Mouse (Mus musculus): Measurements from ENCODE around the gene Taar6. TPM values are rescaled to one million over a fixed set of nuclear protein-coding genes. Genes with fewer than 3 reads are reported as not detected.

The Taar6 gene
- polyA plus RNA-seq, 2 experiments, result not detected

DNA sequence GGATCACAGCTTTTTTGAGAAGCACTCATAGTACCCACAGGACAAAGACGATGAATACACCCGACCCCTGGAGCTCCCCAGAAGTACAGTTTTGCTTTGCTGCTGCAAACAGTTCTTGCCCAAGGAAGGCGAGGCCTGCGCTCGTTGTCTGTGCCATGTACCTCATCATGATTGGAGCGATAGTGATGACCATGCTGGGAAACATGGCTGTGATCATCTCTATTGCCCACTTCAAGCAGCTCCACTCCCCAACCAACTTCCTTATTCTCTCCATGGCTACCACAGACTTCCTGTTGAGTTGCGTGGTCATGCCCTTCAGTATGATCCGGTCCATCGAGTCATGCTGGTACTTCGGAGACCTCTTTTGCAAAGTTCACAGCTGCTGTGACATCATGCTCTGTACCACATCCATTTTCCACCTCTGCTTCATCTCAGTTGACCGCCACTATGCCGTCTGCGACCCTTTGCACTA, 25.0 kb downstream of the Taar6 start, which contains the start of gene Taar4:
Gene Taar4, plus strand, starts transcription at position 51 of the 472 bp plus-strand sequence.
- Histone ChIP-seq H3K9ac (replicated peaks) (no peak within 1 kb of the TSS), H3K9me3 (ENCODE audit: control insufficient read depth, low read length) (no peaks in the 10 kb centered on the region), H3K4me2 (ENCODE audit: low read depth) (no peak within 1 kb of the TSS), H3K4me3 (ENCODE audit: insufficient read depth in 1 of 2, low read depth in 2 of 2, low read length in 2 of 2) (no peak within 1 kb of the TSS), H3K36me3 (replicated peaks; ENCODE audit: control insufficient read depth, insufficient read depth, low read depth) (no peaks in the 10 kb centered on the region), H3K27me3 (ENCODE audit: control insufficient read depth, insufficient read depth, low read length) (no peaks in the 10 kb centered on the region), H3K4me1 (replicated peaks; ENCODE audit: control insufficient read depth in 2 of 2, insufficient read depth in 2 of 2, low read length in 1 of 2) (no peaks in the 10 kb centered on the region), H3K27ac (no peak within 1 kb of the TSS)
- DNase-seq (ENCODE audit: low read depth in 3 of 3, low spot score in 3 of 3) (no peak), ATAC-seq (ENCODE audit: insufficient read depth) (no peak)
- TF ChIP-seq EP300 (IDR thresholded peaks at IDR 0.05; ENCODE audit: low read depth), result no peak
- no peak for TF ChIP-seq CTCF (IDR thresholded peaks at IDR 0.05; ENCODE audit: low read depth)
- WGBS (ENCODE audit: insufficient replicate concordance), result 68% methylated on average over 13 of the region's 13 CpGs

- ATAC-seq (ENCODE audit: insufficient read depth), result no peak
- no peak for DNase-seq (ENCODE audit: low read depth in 3 of 3, low spot score in 3 of 3)
- no peaks in the 10 kb centered on the region for H3K27me3 ChIP-seq (ENCODE audit: control insufficient read depth, insufficient read depth, low read length)
- WGBS (ENCODE audit: insufficient replicate concordance), result 47% methylated on average over 3 of the region's 3 CpGs
- H3K4me3 ChIP-seq (ENCODE audit: insufficient read depth in 1 of 2, low read depth in 2 of 2, low read length in 2 of 2), result no peak overlapping the region
- H3K9ac ChIP-seq (replicated peaks), result no peak overlapping the region
- no peak for TF ChIP-seq EP300 (IDR thresholded peaks at IDR 0.05; ENCODE audit: low read depth)
- no peak for TF ChIP-seq CTCF (IDR thresholded peaks at IDR 0.05; ENCODE audit: low read depth)
- no peak overlapping the region for H3K27ac ChIP-seq
- no peak overlapping the region for H3K4me2 ChIP-seq (ENCODE audit: low read depth)
- H3K9me3 ChIP-seq (ENCODE audit: control insufficient read depth, low read length), result no peaks in the 10 kb centered on the region
- no peaks in the 10 kb centered on the region for H3K4me1 ChIP-seq (replicated peaks; ENCODE audit: control insufficient read depth in 2 of 2, insufficient read depth in 2 of 2, low read length in 1 of 2)
- H3K36me3 ChIP-seq (replicated peaks; ENCODE audit: control insufficient read depth, insufficient read depth, low read depth), result no peaks in the 10 kb centered on the region
Measured at GRCm38 (mm10) chr10:23959071-23959470, 26.4 kb downstream of the Taar6 start.

- H3K36me3 ChIP-seq (replicated peaks; ENCODE audit: control insufficient read depth, insufficient read depth, low read depth), result no peaks in the 10 kb centered on the region
- no peak for DNase-seq (ENCODE audit: low read depth in 3 of 3, low spot score in 3 of 3)
- WGBS (ENCODE audit: insufficient replicate concordance), result 56% methylated on average over 6 of the region's 6 CpGs
- no peak overlapping the region for H3K4me2 ChIP-seq (ENCODE audit: low read depth)
- no peak overlapping the region for H3K9ac ChIP-seq (replicated peaks)
- H3K4me3 ChIP-seq (ENCODE audit: insufficient read depth in 1 of 2, low read depth in 2 of 2, low read length in 2 of 2), result no peak overlapping the region
- TF ChIP-seq CTCF (IDR thresholded peaks at IDR 0.05; ENCODE audit: low read depth) (no peak), EP300 (IDR thresholded peaks at IDR 0.05; ENCODE audit: low read depth) (no peak)
- no peak for ATAC-seq (ENCODE audit: insufficient read depth)
- H3K9me3 ChIP-seq (ENCODE audit: control insufficient read depth, low read length), result no peaks in the 10 kb centered on the region
- no peaks in the 10 kb centered on the region for H3K4me1 ChIP-seq (replicated peaks; ENCODE audit: control insufficient read depth in 2 of 2, insufficient read depth in 2 of 2, low read length in 1 of 2)
- no peak overlapping the region for H3K27ac ChIP-seq
- no peaks in the 10 kb centered on the region for H3K27me3 ChIP-seq (ENCODE audit: control insufficient read depth, insufficient read depth, low read length)
Measured at GRCm38 (mm10) chr10:23951714-23952113, 33.7 kb downstream of the Taar6 start.

GRCm38 (mm10) chr10:23949508-23950005, 35.9 kb downstream of the Taar6 start, which contains the start of gene Taar3:
Gene Taar3, plus strand, starts transcription at chr10:23949558.
- WGBS (ENCODE audit: insufficient replicate concordance), result 78% methylated on average over 16 of the region's 16 CpGs
- no peak for ATAC-seq (ENCODE audit: insufficient read depth)
- no peaks in the 10 kb centered on the region for H3K27me3 ChIP-seq (ENCODE audit: control insufficient read depth, insufficient read depth, low read length)
- no peak for DNase-seq (ENCODE audit: low read depth in 3 of 3, low spot score in 3 of 3)
- H3K9me3 ChIP-seq (ENCODE audit: control insufficient read depth, low read length), result no peaks in the 10 kb centered on the region
- no peak within 1 kb of the TSS for H3K4me2 ChIP-seq (ENCODE audit: low read depth)
- no peaks in the 10 kb centered on the region for H3K36me3 ChIP-seq (replicated peaks; ENCODE audit: control insufficient read depth, insufficient read depth, low read depth)
- H3K4me3 ChIP-seq (ENCODE audit: insufficient read depth in 1 of 2, low read depth in 2 of 2, low read length in 2 of 2), result no peak within 1 kb of the TSS
- H3K27ac ChIP-seq, result no peak within 1 kb of the TSS
- H3K4me1 ChIP-seq (replicated peaks; ENCODE audit: control insufficient read depth in 2 of 2, insufficient read depth in 2 of 2, low read length in 1 of 2), result no peaks in the 10 kb centered on the region
- TF ChIP-seq EP300 (IDR thresholded peaks at IDR 0.05; ENCODE audit: low read depth) (no peak), CTCF (IDR thresholded peaks at IDR 0.05; ENCODE audit: low read depth) (no peak)
- no peak within 1 kb of the TSS for H3K9ac ChIP-seq (replicated peaks)

DNA sequence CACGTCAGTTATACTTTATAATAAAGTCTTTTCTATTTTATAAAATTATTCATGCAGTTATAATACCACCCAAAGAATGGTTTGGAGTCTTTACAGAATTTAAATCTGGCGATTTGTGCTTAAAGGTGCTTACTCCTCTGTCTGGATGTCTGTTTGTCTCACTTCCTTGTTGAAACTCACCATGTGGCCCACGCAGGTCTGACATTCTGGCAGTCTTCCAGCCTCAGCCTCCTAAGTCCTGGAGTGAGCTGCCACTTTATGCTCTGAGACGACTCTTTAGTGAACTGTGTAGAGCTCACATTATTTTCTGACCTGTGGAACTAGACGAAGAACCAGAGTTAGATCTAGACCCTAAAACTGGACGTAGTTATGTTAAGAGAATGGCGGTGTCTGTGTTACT, 37.4 kb downstream of the Taar6 start:
- ATAC-seq (ENCODE audit: insufficient read depth), result no peak
- DNase-seq (ENCODE audit: low read depth in 3 of 3, low spot score in 3 of 3), result no peak
- no peak overlapping the region for H3K4me2 ChIP-seq (ENCODE audit: low read depth)
- 53% methylated on average over 7 of the region's 7 CpGs for WGBS (ENCODE audit: insufficient replicate concordance)
- no peaks in the 10 kb centered on the region for H3K36me3 ChIP-seq (replicated peaks; ENCODE audit: control insufficient read depth, insufficient read depth, low read depth)
- H3K27ac ChIP-seq, result no peak overlapping the region
- H3K9ac ChIP-seq (replicated peaks), result no peak overlapping the region
- TF ChIP-seq EP300 (IDR thresholded peaks at IDR 0.05; ENCODE audit: low read depth), result no peak
- no peak for TF ChIP-seq CTCF (IDR thresholded peaks at IDR 0.05; ENCODE audit: low read depth)
- no peaks in the 10 kb centered on the region for H3K27me3 ChIP-seq (ENCODE audit: control insufficient read depth, insufficient read depth, low read length)
- H3K4me1 ChIP-seq (replicated peaks; ENCODE audit: control insufficient read depth in 2 of 2, insufficient read depth in 2 of 2, low read length in 1 of 2), result no peaks in the 10 kb centered on the region
- H3K4me3 ChIP-seq (ENCODE audit: insufficient read depth in 1 of 2, low read depth in 2 of 2, low read length in 2 of 2), result no peak overlapping the region
- H3K9me3 ChIP-seq (ENCODE audit: control insufficient read depth, low read length), result no peaks in the 10 kb centered on the region

All from liver, embryonic 14.5 days (tissue).